Mouse (Mus musculus) lung, embryonic 15.5 days (tissue): ENCODE measurements around the gene Tmem106a. TPM values are rescaled to one million over a fixed set of nuclear protein-coding genes. Genes with fewer than 3 reads are reported as not detected.

ENCODE experiments used
- ATAC-seq: fragments of 200-750 bp; cut with Nextera tagmentation; 2 replicates; pipeline ENCODE4 v1.8.0; 2017; ENCODE audit warnings: moderate number of reproducible peaks, borderline replicate concordance; ENCODE audit not compliant: low FRiP score, low TSS enrichment; ENCODE audit errors: extremely low read depth
- H3K27ac ChIP-seq: fragments of 300-500 bp; sonication (generic); 2 replicates; pipeline ENCODE4 v1.5.1; 2015; ENCODE audit warnings: moderate library complexity, mild to moderate bottlenecking, inconsistent platforms
- H3K27me3 ChIP-seq: fragments of 300-500 bp; sonication (generic); 2 replicates; pipeline ENCODE4 v1.6.1; 2015; ENCODE audit warnings: inconsistent platforms
- H3K36me3 ChIP-seq: fragments of 300-500 bp; sonication (generic); 2 replicates; pipeline ENCODE4 v1.6.1; 2015; ENCODE audit warnings: inconsistent platforms
- H3K4me1 ChIP-seq: fragments of 300-500 bp; sonication (generic); 2 replicates; pipeline ENCODE4 v1.6.1; 2015; ENCODE audit warnings: inconsistent platforms
- H3K4me2 ChIP-seq: fragments of 300-500 bp; sonication (generic); 2 replicates; pipeline ENCODE4 v1.6.1; 2015; ENCODE audit warnings: inconsistent platforms, mild to moderate bottlenecking, moderate library complexity
- H3K4me3 ChIP-seq: fragments of 300-500 bp; sonication (generic); 2 replicates; pipeline ENCODE4 v1.5.1; 2015; ENCODE audit warnings: mild to moderate bottlenecking, inconsistent platforms
- H3K9ac ChIP-seq: fragments of 300-500 bp; sonication (generic); 2 replicates; pipeline ENCODE4 v1.6.1; 2015; ENCODE audit warnings: inconsistent platforms
- H3K9me3 ChIP-seq: fragments of 300-500 bp; sonication (generic); 2 replicates; pipeline ENCODE4 v1.6.1; 2016; ENCODE audit warnings: inconsistent platforms
- whole genome bisulfite sequencing: fragments of 180-500 bp; shearing (Covaris S2); methylation state at CpG from one replicate; pipeline ENCODE4 v1.1.7; 2015; 5-methylcytosine and 5-hydroxymethylcytosine counted together
- polyA plus RNA-seq: library from polyadenylated mRNA; unstranded; fragments of >200 nt; fragmentation: Nextera tagmentation; extraction: Ambion mirVana; gene quantifications from 2 replicates; pipeline ENCODE4 v1.2.1, GENCODE M21; 2015

Gene Tmem106a
- polyA plus RNA-seq, result 3.6 and 5.5 TPM in 2 replicates

GRCm38 (mm10) chr11:101582054-101583035 is at the start of gene Tmem106a:
Tmem106a (plus strand) TSS chr11:101582242.
- no peaks in the 10 kb centered on the region for H3K27me3 ChIP-seq
- H3K4me3 ChIP-seq, result peak within 1 kb of the TSS; percentile 53
- H3K36me3 ChIP-seq, result peaks cover 28% of the 10 kb centered on the region
- H3K9me3 ChIP-seq, result no peaks in the 10 kb centered on the region
- H3K27ac ChIP-seq, result no peak within 1 kb of the TSS; the same call in 1 of the 2 replicates
- peak within 1 kb of the TSS; percentile 64 for H3K4me2 ChIP-seq
- peak; percentile 83; the same call in 1 of the 2 replicates for ATAC-seq
- WGBS, result 18% methylated on average over 30 of the region's 31 CpGs
- H3K4me1 ChIP-seq, result peaks cover 6% of the 10 kb centered on the region; the same call in 1 of the 2 replicates
- H3K9ac ChIP-seq, result peak within 1 kb of the TSS; percentile 55

- Histone ChIP-seq H3K4me3 (no peak overlapping the region), H3K4me2 (no peak overlapping the region), H3K27me3 (no peaks in the 10 kb centered on the region), H3K9ac (no peak overlapping the region), H3K36me3 (peaks cover 9% of the 10 kb centered on the region; the same call in 1 of the 2 replicates), H3K4me1 (no peaks in the 10 kb centered on the region), H3K27ac (no peak overlapping the region), H3K9me3 (no peaks in the 10 kb centered on the region)
- ATAC-seq, result no peak
- WGBS, result 78% methylated on average over 9 of the region's 9 CpGs
Measured at GRCm38 (mm10) chr11:101543533-101543932, 38.5 kb upstream of the Tmem106a start.

DNA sequence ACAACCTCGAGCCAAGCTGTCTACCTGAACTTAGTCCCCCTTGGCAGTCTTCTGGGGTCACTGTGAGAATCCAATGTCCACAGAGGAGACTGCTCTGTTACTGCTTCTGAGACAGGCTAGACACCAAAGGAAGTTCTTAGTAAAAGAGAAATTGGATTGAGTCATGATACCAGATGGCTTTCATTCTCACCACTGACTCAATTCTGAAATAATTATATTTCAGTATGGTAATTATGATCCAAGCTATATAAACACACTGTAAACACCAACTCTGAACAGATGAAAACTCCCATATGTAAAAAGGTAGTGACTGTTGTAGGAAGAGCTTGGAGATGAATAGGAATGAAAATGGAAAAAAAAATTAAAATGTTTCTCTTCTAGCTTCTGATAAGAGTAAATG is 37.9 kb upstream of the Tmem106a start:
- Histone ChIP-seq H3K27me3 (no peaks in the 10 kb centered on the region), H3K27ac (peak overlapping the region; percentile 26; the same call in 1 of the 2 replicates), H3K9ac (no peak overlapping the region), H3K4me1 (no peaks in the 10 kb centered on the region), H3K9me3 (no peaks in the 10 kb centered on the region), H3K4me2 (no peak overlapping the region), H3K4me3 (no peak overlapping the region), H3K36me3 (peaks cover 9% of the 10 kb centered on the region; the same call in 1 of the 2 replicates)
- WGBS, result 65% methylated on average over 1 of the region's 1 CpGs
- no peak for ATAC-seq

DNA sequence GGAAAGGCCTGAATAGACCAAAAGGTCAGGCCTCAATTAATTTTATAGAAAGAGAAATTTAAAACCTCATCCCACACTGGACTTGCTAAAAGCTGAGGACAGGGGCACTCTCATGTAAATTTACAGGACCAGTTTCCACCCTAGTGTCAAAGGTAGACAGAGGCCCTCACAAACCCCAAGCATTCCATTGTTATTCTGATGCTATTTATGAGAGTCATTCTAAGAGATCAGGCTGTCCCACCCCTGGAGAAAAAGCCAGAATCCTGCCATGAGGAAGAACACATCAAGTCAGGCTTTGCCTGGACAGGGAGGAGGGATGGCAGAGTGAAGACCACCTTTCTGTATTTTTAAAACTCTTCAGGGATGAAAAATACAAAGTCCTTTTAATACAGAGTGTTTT is 33.5 kb upstream of the Tmem106a start:
- ATAC-seq, result no peak
- no peak overlapping the region for H3K9ac ChIP-seq
- peaks cover 6% of the 10 kb centered on the region; the same call in 1 of the 2 replicates for H3K36me3 ChIP-seq
- no peak overlapping the region for H3K4me3 ChIP-seq
- no peaks in the 10 kb centered on the region for H3K9me3 ChIP-seq
- H3K4me1 ChIP-seq, result peaks cover 15% of the 10 kb centered on the region
- H3K27ac ChIP-seq, result no peak overlapping the region
- H3K4me2 ChIP-seq, result no peak overlapping the region
- H3K27me3 ChIP-seq, result no peaks in the 10 kb centered on the region

DNA sequence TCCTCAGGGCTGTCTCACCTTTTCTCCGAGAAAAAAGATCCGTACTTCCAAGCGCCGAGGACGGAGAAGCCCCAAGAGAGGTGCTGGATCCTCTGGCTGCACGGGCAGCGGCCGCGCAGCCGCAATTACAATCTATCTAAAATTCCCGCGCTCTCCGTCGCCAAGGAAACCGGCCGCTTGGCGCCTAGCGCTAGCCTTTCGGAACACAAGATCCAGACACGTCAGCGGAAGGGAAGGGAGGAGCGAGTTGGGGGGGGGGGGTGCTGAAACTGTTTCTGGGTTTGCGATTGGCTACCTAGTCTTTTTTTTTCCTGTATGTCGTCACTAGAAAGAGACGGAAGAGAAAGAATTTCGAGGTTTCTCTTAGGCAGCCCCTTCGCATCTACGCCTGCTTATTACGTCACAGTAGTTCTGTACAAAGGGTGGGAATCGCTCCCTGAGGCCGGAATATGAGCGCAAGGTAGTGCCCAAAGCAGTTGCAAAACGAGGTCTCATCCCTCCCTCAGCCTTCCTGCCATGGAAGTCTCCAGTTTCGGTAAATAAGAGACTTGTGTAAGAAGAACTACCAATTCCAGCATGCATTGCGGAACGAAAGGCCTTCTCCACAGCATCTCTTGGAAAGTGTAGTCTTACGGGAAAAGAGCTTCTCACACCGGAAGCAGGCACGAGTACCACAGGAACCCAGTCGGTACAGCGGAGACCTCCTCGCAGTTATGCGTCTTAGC is 30.1 kb upstream of the Tmem106a start, which contains the start of the genes Brca1 and Nbr1:
Brca1 (minus strand) TSS at position 205 of the 725 bp plus-strand sequence.
Nbr1 (plus strand) TSS at position 399 of the 725 bp plus-strand sequence.
- WGBS, result under 1% methylated on average over 43 of the region's 43 CpGs
- peak within 1 kb of the TSS; percentile 65 for H3K4me2 ChIP-seq
- no peaks in the 10 kb centered on the region for H3K27me3 ChIP-seq
- peaks cover 25% of the 10 kb centered on the region for H3K4me1 ChIP-seq
- peak within 1 kb of the TSS; percentile 84 for H3K4me3 ChIP-seq
- H3K27ac ChIP-seq, result peak within 1 kb of the TSS; percentile 94
- H3K36me3 ChIP-seq, result peaks cover 18% of the 10 kb centered on the region; the same call in 1 of the 2 replicates
- H3K9me3 ChIP-seq, result no peaks in the 10 kb centered on the region
- peak within 1 kb of the TSS; percentile 79 for H3K9ac ChIP-seq
- ATAC-seq, result peak; percentile 81

GRCm38 (mm10) chr11:101552476-101553300 is 29.4 kb upstream of the Tmem106a start:
- Histone ChIP-seq H3K36me3 (peaks cover 24% of the 10 kb centered on the region; the same call in 1 of the 2 replicates), H3K4me2 (peak overlapping the region; percentile 63), H3K9me3 (no peaks in the 10 kb centered on the region), H3K9ac (peak overlapping the region; percentile 79), H3K4me3 (peak overlapping the region; percentile 84), H3K4me1 (peaks cover 25% of the 10 kb centered on the region), H3K27me3 (no peaks in the 10 kb centered on the region), H3K27ac (peak overlapping the region; percentile 94)
- ATAC-seq, result peak; percentile 98
- under 1% methylated on average over 37 of the region's 37 CpGs for WGBS

GRCm38 (mm10) chr11:101553354-101553930 is 28.6 kb upstream of the Tmem106a start:
- Histone ChIP-seq H3K4me2 (peak overlapping the region; percentile 63), H3K4me3 (peak overlapping the region; percentile 84), H3K27me3 (no peaks in the 10 kb centered on the region)

GRCm38 (mm10) chr11:101556541-101556940 is 25.5 kb upstream of the Tmem106a start:
- Histone ChIP-seq H3K27ac (no peak overlapping the region), H3K9me3 (no peaks in the 10 kb centered on the region), H3K27me3 (no peaks in the 10 kb centered on the region), H3K4me2 (no peak overlapping the region), H3K4me3 (no peak overlapping the region), H3K4me1 (peaks cover 11% of the 10 kb centered on the region), H3K36me3 (peaks cover 52% of the 10 kb centered on the region), H3K9ac (no peak overlapping the region)
- 88% methylated on average over 7 of the region's 7 CpGs for WGBS
- ATAC-seq, result no peak

More at GRCm38 (mm10) chr11:101553354-101553930, 28.6 kb upstream of the Tmem106a start:
- ATAC-seq, result no peak
- no peaks in the 10 kb centered on the region for H3K9me3 ChIP-seq
- peak overlapping the region; percentile 94 for H3K27ac ChIP-seq
- peaks cover 25% of the 10 kb centered on the region for H3K4me1 ChIP-seq
- H3K9ac ChIP-seq, result peak overlapping the region; percentile 79
- H3K36me3 ChIP-seq, result peaks cover 23% of the 10 kb centered on the region; the same call in 1 of the 2 replicates
- 13% methylated on average over 8 of the region's 8 CpGs for WGBS

- peaks cover 54% of the 10 kb centered on the region for H3K36me3 ChIP-seq
- no peak for ATAC-seq
- H3K27ac ChIP-seq, result no peak overlapping the region
- peaks cover 11% of the 10 kb centered on the region for H3K4me1 ChIP-seq
- H3K9ac ChIP-seq, result no peak overlapping the region
- 61% methylated on average over 2 of the region's 2 CpGs for WGBS
- no peaks in the 10 kb centered on the region for H3K9me3 ChIP-seq
- H3K4me3 ChIP-seq, result no peak overlapping the region
- H3K4me2 ChIP-seq, result no peak overlapping the region
- no peaks in the 10 kb centered on the region for H3K27me3 ChIP-seq
Measured at GRCm38 (mm10) chr11:101556954-101557353, 25.1 kb upstream of the Tmem106a start.

DNA sequence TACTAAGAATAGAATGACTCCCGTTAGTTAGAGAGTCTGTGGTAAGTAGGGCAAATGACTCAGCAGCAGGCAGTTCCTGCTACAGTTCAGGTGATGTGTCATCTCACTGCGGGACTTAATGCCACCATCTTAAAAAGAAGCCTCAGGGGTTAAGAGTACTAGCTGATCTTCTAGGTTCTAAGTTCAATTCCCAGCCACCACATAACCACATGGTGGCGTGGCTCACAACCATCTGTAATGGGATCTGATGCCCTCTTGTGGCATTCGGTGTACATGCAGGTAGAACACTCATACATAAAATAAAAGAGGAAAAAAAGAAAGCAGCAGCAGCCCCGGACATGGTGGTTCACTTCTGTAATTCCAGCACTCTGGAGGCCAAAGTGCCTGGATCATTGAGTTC is 19.7 kb upstream of the Tmem106a start:
- 40% methylated on average over 5 of the region's 5 CpGs for WGBS
- no peak overlapping the region for H3K4me3 ChIP-seq
- no peak for ATAC-seq
- no peak overlapping the region for H3K27ac ChIP-seq
- H3K27me3 ChIP-seq, result no peaks in the 10 kb centered on the region
- peaks cover 69% of the 10 kb centered on the region for H3K36me3 ChIP-seq
- H3K9me3 ChIP-seq, result no peaks in the 10 kb centered on the region
- no peaks in the 10 kb centered on the region for H3K4me1 ChIP-seq
- no peak overlapping the region for H3K4me2 ChIP-seq
- no peak overlapping the region for H3K9ac ChIP-seq
